Mouse (Mus musculus) limb, embryonic 10.5 days (tissue): ENCODE results near the gene Chchd3. TPM values are rescaled to one million over a fixed set of nuclear protein-coding genes. Genes with fewer than 3 reads are reported as not detected.

Experiments used
- DNase-seq: peaks from one replicate; pipeline ENCODE4 v3.0.0-alpha.2; 2017; ENCODE audit warnings: low spot score
- H3K27ac ChIP-seq: fragments of 300-500 bp; sonication (generic); 2 replicates; pipeline ENCODE4 v1.5.1; 2016; ENCODE audit warnings: mild to moderate bottlenecking
- H3K27me3 ChIP-seq: fragments of 300-500 bp; sonication (generic); 2 replicates; pipeline ENCODE4 v1.6.1; 2016; ENCODE audit warnings: low read depth, mild to moderate bottlenecking; ENCODE audit not compliant: poor library complexity, severe bottlenecking
- H3K36me3 ChIP-seq: fragments of 300-500 bp; sonication (generic); 2 replicates; pipeline ENCODE4 v1.6.1; 2016; ENCODE audit warnings: mild to moderate bottlenecking, moderate library complexity
- H3K4me1 ChIP-seq: fragments of 300-500 bp; sonication (generic); 2 replicates; pipeline ENCODE4 v1.6.1; 2016
- H3K4me3 ChIP-seq: fragments of 300-500 bp; sonication (generic); 2 replicates; pipeline ENCODE4 v1.5.1; 2016; ENCODE audit warnings: mild to moderate bottlenecking, moderate library complexity
- H3K9me3 ChIP-seq: fragments of 300-500 bp; sonication (generic); replicated peaks from 2 replicates; pipeline ENCODE4 v1.6.1; 2016; ENCODE audit warnings: mild to moderate bottlenecking
- WGBS: fragments of 180-500 bp; shearing (Covaris S2); methylation state at CpG from one replicate; pipeline ENCODE4 v1.1.7; 2016; 5-methylcytosine and 5-hydroxymethylcytosine counted together
- polyA plus RNA-seq: library from polyadenylated mRNA; unstranded; fragments of >200 nt; fragmentation: Nextera tagmentation; extraction: Ambion mirVana; gene quantifications from 2 replicates; pipeline ENCODE4 v1.2.1, GENCODE M21; 2016

Gene Chchd3
- polyA plus RNA-seq, 1 experiment from 2014 or later, result 107 TPM

DNA sequence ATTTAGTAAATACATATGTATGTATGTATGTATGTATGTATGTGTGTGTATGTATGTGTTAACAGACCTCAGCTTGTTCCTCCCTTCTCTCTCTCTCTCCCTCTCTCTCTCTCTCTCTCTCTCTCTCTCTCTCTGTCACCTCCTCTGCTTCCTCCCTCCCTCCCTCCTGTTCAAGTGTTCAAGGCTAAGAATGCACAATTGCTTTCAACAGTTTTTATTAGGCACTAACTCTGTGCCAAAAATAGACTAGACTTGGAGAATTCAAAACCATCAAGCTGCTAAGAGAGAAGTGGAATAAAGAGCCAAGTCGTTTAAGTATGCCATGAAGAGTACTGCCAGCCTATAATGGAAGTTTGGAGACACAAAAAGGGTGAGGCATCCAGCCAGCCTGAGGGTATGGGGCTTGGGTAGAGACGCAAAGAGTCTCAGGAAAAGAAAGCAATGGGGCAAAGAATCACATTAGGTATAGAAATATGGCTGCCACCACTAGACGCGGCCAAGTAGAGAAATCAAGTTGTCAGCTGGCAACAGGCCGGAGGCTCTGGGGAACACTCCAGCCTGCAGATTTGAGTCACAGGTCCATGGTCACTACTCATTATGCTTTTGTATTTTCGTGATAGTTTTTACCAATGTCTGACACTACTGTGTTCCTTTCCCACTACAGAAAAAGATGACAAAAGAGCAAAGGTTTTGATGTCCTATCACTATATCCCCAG lies 10.2 kb downstream of the Chchd3 start:
- no peak for DNase-seq
- WGBS, result 92% methylated on average over 6 of the region's 6 CpGs
- Histone ChIP-seq H3K9me3 (no peaks in the 10 kb centered on the region), H3K27ac (no peak overlapping the region), H3K27me3 (no peaks in the 10 kb centered on the region), H3K36me3 (peaks cover 33% of the 10 kb centered on the region), H3K4me3 (no peak overlapping the region), H3K4me1 (no peaks in the 10 kb centered on the region)

DNA sequence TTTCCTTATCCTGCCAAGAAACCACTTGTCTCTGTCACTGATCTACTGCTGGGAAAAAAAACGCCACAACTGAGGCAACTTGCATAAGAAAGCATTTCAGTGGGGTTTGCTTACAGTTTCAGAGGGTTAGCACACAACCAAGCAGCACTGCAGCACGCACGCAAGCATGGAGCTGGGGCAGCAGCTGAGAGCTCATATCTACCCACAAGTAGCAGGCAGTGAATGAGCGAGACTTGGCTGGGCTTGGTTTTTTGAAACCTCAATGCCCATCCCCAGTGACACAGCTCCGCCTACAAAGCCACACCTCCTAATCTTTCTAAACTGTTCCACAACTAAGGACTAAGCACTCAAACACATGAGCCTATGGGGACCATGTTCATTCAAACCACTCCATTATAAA lies 16.6 kb downstream of the Chchd3 start:
- 90% methylated on average over 5 of the region's 5 CpGs for WGBS
- no peak for DNase-seq
- no peaks in the 10 kb centered on the region for H3K9me3 ChIP-seq
- H3K27ac ChIP-seq, result no peak overlapping the region
- H3K36me3 ChIP-seq, result peaks cover 44% of the 10 kb centered on the region
- H3K27me3 ChIP-seq, result no peaks in the 10 kb centered on the region
- H3K4me1 ChIP-seq, result no peaks in the 10 kb centered on the region
- H3K4me3 ChIP-seq, result no peak overlapping the region

DNA sequence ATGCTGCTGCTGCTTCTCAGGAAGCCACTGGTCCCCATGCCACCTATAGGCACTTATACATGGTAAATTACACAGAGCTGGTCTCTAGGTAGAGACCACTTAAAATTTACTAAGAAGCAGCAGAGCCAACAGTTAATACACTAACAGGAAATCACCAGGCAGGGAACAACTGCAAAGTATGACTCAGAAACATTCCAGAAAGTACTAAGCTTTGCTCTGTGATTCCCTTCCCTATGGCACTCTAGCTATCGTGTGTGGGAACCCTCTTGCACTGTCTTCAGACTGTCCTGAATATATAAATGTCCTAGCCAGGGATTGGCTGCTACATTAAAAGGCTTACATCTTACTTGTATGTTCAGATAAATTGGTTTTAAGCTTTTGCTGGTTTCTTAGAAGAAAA lies 17.2 kb downstream of the Chchd3 start:
- no peak overlapping the region for H3K27ac ChIP-seq
- no peak overlapping the region for H3K4me3 ChIP-seq
- H3K4me1 ChIP-seq, result no peaks in the 10 kb centered on the region
- H3K36me3 ChIP-seq, result peaks cover 38% of the 10 kb centered on the region
- H3K9me3 ChIP-seq, result no peaks in the 10 kb centered on the region
- WGBS, result 79% methylated on average over 1 of the region's 1 CpGs
- H3K27me3 ChIP-seq, result no peaks in the 10 kb centered on the region
- no peak for DNase-seq

DNA sequence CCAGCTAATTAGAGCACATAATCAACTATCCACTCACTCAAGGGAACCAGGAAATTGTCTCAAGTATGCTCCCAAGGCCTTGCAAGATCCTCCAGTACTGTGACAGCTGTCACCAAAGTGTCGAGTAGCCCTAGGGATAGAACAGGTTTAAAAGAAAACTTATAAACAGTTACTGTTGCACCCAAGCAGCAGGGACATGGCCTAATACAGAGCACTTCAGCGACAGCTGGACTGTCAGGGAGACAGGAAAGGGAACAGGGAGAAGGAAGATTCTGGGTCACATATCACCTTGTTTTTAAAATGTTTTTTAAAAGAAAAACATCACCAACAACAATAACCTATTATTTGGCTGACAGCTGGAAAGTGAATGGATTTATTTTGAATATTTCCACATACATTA lies 18.1 kb downstream of the Chchd3 start:
- Histone ChIP-seq H3K27me3 (no peaks in the 10 kb centered on the region), H3K4me1 (no peaks in the 10 kb centered on the region), H3K36me3 (peaks cover 39% of the 10 kb centered on the region), H3K4me3 (no peak overlapping the region), H3K9me3 (no peaks in the 10 kb centered on the region), H3K27ac (no peak overlapping the region)
- DNase-seq, result no peak
- 93% methylated on average over 2 of the region's 2 CpGs for WGBS

DNA sequence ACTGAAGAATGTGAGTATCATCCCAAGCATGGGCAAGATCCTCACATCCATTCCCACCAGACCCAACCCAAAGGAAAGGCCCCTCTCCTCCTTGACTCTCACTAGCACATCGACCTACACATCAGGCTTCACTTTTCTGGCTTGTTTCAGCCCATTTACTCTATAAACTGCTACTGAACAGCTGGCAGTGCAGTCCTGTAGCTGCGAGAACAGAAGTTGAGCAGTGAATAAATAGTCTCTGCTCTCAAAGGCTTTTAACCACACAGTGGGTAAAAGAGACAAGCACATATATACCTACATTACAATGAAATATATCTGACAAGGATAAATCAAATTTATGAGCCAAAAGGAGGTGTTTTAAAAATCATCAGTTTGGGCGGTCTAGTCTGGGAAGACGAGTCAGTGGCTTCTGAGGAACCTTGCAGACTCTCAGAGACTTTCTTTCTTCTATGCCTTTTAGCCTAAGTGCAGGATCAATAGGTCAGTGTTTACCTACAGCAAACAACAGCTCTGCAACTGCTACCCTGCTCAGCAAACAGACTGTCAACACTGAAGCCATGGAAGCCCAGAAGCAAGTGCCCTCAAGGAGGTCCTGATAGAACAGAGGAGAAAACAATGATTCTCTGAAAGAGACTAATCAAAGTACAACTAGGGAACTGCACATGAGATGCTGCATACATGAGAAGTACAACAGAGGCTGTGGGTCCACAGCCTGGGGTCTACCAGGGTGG lies 19.5 kb downstream of the Chchd3 start:
- H3K4me3 ChIP-seq, result no peak overlapping the region
- peaks cover 34% of the 10 kb centered on the region for H3K36me3 ChIP-seq
- no peak overlapping the region for H3K27ac ChIP-seq
- WGBS, result 91% methylated on average over 4 of the region's 4 CpGs
- no peaks in the 10 kb centered on the region for H3K4me1 ChIP-seq
- H3K27me3 ChIP-seq, result no peaks in the 10 kb centered on the region
- no peaks in the 10 kb centered on the region for H3K9me3 ChIP-seq
- no peak for DNase-seq

DNA sequence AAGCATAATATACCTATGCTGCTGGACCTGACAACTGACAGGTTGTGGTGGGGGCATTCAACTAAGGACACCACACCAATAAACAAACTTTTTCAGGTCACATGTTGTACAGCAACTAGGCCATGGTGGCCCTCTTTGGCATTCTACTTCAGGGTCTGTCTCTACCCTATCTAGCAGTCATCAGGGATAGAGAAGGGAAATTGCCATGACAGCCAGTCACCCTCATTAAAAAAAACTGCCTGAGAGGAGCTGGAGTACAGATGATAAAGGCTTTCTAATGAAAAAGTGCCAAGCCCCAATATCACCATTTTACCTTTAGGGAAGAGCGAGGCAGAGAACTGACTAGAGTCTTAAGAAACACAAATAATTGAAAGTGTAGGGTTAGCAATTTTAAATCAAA lies 27.5 kb downstream of the Chchd3 start:
- H3K4me1 ChIP-seq, result no peaks in the 10 kb centered on the region
- 0 out of 2 replicates have a peak, but pooled peaks cover 5% of the 10 kb centered on the region for H3K36me3 ChIP-seq
- H3K27me3 ChIP-seq, result no peaks in the 10 kb centered on the region
- H3K4me3 ChIP-seq, result no peak overlapping the region
- 98% methylated on average over 1 of the region's 1 CpGs for WGBS
- no peak overlapping the region for H3K27ac ChIP-seq
- no peak for DNase-seq
- no peaks in the 10 kb centered on the region for H3K9me3 ChIP-seq

DNA sequence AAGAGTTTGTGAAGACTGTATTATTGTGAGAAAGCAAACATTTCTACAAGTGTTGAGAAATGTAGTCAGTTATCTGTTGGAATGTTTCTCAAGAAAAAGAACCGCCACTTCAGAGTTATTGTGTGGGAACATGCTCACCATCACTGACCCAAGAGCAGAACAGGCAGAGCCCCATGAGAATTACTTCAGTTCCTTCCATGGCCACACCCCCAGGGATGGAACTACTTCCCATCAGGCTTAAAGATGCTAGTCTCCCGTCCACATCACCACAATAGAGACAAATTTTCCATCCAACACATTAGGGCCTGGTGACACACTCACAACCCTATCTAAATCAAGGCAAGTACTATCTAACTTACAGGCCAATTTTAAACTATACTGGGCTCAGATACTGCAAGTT lies 28.4 kb downstream of the Chchd3 start:
- Histone ChIP-seq H3K4me3 (no peak overlapping the region), H3K36me3 (no peaks in the 10 kb centered on the region), H3K4me1 (no peaks in the 10 kb centered on the region), H3K27ac (no peak overlapping the region), H3K9me3 (no peaks in the 10 kb centered on the region), H3K27me3 (no peaks in the 10 kb centered on the region)
- WGBS, result 84% methylated on average over 2 of the region's 2 CpGs
- DNase-seq, result no peak

DNA sequence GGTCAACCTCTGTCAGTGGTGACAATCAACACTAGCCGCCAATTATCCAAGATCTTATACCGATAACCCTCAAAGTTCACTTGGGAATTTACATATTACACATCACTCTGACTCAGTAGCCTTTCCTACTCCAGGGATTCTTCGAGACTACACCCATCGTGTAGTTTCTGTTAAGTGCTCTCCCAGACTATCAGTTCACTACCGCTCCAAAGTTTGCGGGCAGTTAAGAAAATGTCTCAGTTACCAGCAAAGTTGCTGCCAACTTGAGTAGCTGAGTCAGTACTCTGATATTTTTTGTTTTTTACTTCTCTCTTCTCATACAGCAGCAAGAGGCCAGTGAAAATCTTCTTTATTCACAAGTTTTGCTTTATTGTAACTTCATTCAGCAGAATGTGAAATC lies 31.8 kb downstream of the Chchd3 start:
- Histone ChIP-seq H3K27ac (no peak overlapping the region), H3K27me3 (no peaks in the 10 kb centered on the region), H3K4me3 (no peak overlapping the region), H3K36me3 (no peaks in the 10 kb centered on the region), H3K4me1 (no peaks in the 10 kb centered on the region), H3K9me3 (no peaks in the 10 kb centered on the region)
- DNase-seq, result no peak
- 91% methylated on average over 6 of the region's 6 CpGs for WGBS

DNA sequence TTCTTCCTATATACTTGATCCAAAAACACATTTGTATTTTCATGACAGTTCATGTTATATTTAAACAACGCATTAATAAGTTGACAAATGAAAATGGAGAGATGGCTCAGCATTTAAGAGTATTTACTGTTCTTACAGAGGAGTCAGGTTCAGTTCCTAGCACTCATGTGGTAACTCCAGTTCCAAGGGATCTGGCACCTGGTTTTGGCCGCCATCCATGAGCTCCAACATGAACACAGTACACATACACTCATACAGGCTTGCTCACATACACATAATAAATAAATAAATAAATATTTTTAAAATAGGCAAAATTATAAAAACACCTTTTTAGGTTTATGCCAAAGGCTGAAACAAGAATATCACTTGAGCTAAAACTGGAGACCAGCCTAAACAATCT lies 35.0 kb downstream of the Chchd3 start:
- Histone ChIP-seq H3K4me3 (no peak overlapping the region), H3K36me3 (no peaks in the 10 kb centered on the region), H3K4me1 (no peaks in the 10 kb centered on the region), H3K9me3 (no peaks in the 10 kb centered on the region), H3K27ac (no peak overlapping the region), H3K27me3 (no peaks in the 10 kb centered on the region)
- WGBS, result 94% methylated on average over 2 of the region's 2 CpGs
- no peak for DNase-seq

DNA sequence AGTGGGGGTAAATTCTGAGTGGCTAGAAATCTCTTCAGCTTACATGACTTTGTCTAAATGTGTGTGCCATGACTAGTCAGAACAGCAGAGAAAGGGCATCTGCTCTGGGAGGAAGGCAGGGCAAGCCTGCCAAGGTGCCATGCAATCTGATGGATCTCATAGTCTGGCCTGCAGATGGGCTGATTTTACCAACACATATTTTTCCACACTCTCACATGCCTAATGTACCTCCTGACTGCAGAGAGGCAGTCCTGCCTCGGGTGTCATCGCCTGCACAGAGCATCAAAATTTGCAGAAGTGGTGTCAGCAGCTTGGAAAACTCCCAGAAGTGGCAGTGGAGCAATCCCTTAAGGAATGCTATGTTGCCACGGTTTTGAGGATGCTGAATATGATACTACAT lies 55.5 kb downstream of the Chchd3 start:
- no peaks in the 10 kb centered on the region for H3K9me3 ChIP-seq
- no peaks in the 10 kb centered on the region for H3K27me3 ChIP-seq
- DNase-seq, result no peak
- H3K4me1 ChIP-seq, result peaks cover 8% of the 10 kb centered on the region
- no peak overlapping the region for H3K4me3 ChIP-seq
- 0 out of 2 replicates have a peak, but pooled peaks cover 9% of the 10 kb centered on the region for H3K36me3 ChIP-seq
- WGBS, result 93% methylated on average over 3 of the region's 3 CpGs
- no peak overlapping the region for H3K27ac ChIP-seq

DNA sequence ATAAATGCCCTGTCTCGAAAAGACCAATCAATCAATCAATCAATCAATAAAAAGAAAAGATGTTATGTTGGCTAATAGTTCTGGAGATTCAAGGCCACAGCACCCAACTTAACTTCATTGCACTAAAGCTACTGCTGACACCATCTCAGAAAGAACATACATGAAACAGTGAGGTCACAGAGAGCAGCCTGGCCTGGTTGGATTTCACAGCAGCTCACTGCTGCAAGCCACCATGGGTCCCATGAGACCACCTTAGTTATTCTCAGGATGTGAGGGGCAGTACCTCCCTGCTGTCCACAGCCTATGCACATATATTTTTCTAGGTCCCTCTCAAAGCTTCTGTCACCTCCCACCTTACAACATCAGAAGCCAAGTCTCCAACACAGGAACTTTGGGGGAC lies 57.1 kb downstream of the Chchd3 start:
- Histone ChIP-seq H3K9me3 (no peaks in the 10 kb centered on the region), H3K4me3 (no peak overlapping the region), H3K27ac (no peak overlapping the region), H3K4me1 (peaks cover 8% of the 10 kb centered on the region), H3K36me3 (0 out of 2 replicates have a peak, but pooled peaks cover 5% of the 10 kb centered on the region), H3K27me3 (no peaks in the 10 kb centered on the region)
- DNase-seq, result no peak
- 79% methylated on average over 1 of the region's 1 CpGs for WGBS

DNA sequence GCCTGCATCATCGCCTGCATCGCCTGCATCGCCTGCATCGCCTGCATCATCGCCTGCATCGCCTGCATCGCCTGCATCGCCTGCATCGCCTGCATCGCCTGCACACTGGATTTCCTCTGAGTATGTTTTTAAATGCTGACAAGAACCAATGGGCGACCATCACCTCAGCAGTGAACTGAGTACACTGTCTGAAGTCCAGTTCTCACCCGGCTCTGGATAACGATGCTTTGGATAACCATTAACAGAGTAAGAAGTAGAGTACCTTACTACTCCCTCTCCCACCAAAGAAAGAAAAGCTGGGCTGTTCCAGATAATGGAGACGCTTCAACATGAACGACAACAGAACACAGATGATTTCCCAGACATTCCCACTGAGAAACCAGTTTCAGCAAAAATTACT lies 58.8 kb downstream of the Chchd3 start:
- H3K4me3 ChIP-seq, result no peak overlapping the region
- no peak overlapping the region for H3K27ac ChIP-seq
- H3K36me3 ChIP-seq, result no peaks in the 10 kb centered on the region
- peaks cover 8% of the 10 kb centered on the region for H3K4me1 ChIP-seq
- no peaks in the 10 kb centered on the region for H3K27me3 ChIP-seq
- H3K9me3 ChIP-seq, result no peaks in the 10 kb centered on the region
- no peak for DNase-seq
- 95% methylated on average over 15 of the region's 15 CpGs for WGBS

DNA sequence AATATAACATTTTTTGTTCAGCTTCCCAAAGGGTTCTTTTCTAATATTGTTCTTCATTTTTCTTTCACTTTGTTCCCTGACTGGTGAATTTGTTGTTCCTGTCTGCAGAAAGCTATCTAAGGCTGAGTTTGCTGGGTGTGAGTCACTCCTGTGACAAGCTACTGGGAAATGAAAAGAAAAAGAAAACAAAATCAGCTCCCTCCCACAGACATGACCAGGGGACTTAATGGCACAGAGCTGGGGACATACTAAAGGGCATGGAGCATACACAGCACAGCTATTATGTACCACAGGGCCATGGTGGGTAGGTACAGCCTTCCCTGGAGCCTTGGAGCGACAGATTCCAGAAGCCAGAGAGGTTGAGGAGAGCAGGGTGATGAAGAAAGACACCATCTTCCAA lies 63.5 kb downstream of the Chchd3 start:
- WGBS, result 93% methylated on average over 1 of the region's 1 CpGs
- H3K36me3 ChIP-seq, result no peaks in the 10 kb centered on the region
- H3K9me3 ChIP-seq, result no peaks in the 10 kb centered on the region
- no peak overlapping the region for H3K4me3 ChIP-seq
- no peaks in the 10 kb centered on the region for H3K4me1 ChIP-seq
- H3K27ac ChIP-seq, result no peak overlapping the region
- no peak for DNase-seq
- H3K27me3 ChIP-seq, result no peaks in the 10 kb centered on the region
